Mouse (Mus musculus): ENCODE results near the gene Cpne1.
"Not testable (repeated sequence)": the region's sequence is repeated elsewhere in the genome, so short reads cannot be mapped to it uniquely, and the experiment has no call there.

The Cpne1 gene

GRCm38 (mm10) chr2:156111358-156112079 lies at the start of gene Cpne1, which contains the start of gene Rbm12:
Gene Cpne1, minus strand, starts transcription at chr2:156111965.
Gene Rbm12, minus strand, starts transcription at chr2:156111978.
- DNase-seq = peak; percentile 97

DNA sequence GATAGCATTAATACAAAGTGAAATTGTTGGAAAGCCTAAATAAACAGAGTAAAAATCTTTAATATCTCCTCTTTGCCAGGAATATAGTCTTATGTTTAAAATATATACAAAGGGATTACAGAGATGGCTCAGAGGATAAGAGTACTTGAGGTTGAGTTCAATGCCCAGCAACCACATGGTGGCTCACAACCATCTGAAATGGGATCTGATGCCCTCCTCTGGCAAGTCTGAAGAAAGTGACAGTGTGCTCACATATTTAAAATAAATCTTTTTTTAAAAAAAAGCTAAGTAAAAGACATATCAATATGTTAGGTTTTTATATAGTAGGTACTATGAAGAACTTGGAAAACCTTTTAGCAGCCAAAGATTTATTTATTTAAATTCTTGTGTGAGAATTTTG lies 39.8 kb upstream of the Cpne1 start:
- no peak for DNase-seq

GRCm38 (mm10) chr2:156147316-156147915 lies 35.7 kb upstream of the Cpne1 start:
- no peak for DNase-seq

- DNase-seq = no peak
Observed at GRCm38 (mm10) chr2:156146272-156146989, 34.7 kb upstream of the Cpne1 start.

DNA sequence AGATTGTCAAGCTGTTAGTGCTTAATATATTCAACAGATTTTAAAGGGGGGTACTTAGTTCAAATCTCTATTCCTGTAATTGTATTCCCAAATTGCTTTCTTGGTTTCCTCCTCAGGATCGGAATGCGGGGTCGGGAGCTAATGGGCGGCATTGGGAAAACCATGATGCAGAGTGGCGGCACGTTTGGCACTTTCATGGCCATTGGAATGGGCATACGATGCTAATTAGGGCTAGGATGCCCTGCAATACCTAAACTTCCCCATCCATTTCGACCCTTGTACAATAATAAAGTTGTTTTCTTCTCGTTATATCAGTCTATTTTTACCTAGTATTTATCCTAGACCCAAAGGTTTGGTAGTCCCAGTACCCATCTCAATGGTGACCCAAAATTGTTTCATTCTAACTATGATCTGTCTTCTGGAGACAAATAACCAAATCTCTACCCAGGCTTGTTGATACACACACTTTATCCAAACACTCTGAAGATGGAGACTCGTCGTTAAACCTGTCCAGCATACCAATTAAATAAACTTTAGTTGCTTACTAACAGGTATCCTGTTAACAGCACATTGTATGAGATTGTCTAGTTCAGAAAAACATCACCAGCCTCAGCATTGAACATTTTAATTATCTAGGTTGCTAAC lies 33.8 kb upstream of the Cpne1 start:
- DNase-seq = no peak

- DNase-seq = peak; percentile 94
Observed at GRCm38 (mm10) chr2:156143953-156144724, 32.4 kb upstream of the Cpne1 start, which contains the start of the genes Romo1 and Nfs1. Gene Romo1, plus strand, starts transcription at chr2:156144039. Gene Nfs1, minus strand, starts transcription at chr2:156144186.

DNA sequence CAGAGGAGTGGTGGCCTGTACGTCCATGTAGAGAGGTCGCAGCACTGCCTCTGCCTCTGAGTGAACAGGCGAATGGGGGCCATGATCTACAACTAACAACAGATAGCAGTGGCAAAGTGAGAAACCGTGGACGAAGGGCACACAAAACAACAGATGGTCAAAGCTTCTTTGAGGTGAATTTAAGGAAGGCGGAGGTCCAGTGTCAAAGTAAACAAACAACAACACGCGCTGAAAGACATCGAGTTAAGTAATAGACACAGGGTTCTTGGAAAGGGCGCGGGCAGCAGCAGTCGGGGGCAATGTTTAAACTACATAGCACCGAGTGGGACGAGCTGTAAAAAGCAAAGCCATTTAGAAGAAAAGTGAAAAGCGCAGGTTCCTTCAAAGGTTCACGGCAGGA lies 31.6 kb upstream of the Cpne1 start:
- DNase-seq = no peak

DNA sequence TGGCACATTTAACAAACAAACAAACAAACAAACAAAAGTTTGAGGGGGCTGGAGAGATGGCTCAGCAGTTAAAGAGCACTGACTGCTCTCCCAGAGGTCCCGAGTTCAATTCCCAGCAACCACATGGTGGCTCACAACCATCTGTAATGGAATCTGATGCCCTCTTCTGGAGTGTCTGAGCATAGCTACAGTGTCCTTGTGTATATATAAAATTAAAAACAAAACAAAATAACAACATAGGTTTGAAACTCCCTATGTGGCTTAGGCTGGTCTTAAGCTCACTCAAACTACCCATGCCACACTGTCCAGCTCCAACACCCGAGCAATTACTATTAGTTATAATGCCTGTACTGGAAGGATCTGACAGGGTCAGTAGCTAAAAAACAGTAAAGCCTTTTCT lies 31.1 kb upstream of the Cpne1 start:
- no peak for DNase-seq

GRCm38 (mm10) chr2:156135695-156136094 lies 23.9 kb upstream of the Cpne1 start:
- peak; percentile 12 for DNase-seq

DNA sequence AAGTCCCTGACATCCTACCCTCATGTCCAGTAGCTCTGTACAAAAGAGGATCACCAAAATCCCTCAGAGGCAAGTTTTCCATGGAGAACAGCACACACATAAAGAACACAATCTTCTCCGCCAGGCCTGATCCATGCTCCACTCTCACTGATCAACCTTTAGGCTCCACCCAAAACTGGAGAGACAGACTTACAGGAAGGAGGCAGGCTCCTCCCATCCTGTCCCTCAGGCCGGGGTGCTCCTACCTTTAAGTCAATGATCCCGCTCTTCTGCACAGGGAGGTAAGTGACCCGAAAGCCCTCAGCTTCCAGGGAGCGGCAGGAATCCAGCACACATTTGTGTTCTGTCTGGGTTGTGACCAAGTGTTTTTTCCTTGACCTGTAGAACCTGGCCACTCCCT lies 22.4 kb upstream of the Cpne1 start:
- DNase-seq = no peak

DNA sequence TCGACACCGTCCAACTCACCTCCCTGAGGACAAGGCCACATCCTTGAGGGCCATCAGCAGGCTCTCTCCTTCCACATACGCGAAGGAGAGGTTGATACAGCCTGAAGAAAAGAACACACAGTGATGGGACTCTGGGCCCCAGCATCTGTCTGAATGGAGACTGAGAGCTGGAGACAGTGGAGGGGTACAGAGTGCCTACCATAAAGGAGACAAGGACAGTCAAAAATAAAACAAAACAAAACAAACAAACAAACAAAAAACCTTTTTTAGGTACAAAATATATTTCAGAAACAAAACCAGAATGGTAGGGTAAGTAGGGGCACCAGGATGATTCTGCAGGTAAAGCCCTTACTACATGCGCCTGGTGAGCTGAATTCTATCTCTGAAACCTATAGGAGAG lies 15.2 kb upstream of the Cpne1 start, which contains the start of gene Gm28036:
Gm28036 (minus strand) TSS at position 101 of the 400 bp plus-strand sequence.
- no peak for DNase-seq

DNA sequence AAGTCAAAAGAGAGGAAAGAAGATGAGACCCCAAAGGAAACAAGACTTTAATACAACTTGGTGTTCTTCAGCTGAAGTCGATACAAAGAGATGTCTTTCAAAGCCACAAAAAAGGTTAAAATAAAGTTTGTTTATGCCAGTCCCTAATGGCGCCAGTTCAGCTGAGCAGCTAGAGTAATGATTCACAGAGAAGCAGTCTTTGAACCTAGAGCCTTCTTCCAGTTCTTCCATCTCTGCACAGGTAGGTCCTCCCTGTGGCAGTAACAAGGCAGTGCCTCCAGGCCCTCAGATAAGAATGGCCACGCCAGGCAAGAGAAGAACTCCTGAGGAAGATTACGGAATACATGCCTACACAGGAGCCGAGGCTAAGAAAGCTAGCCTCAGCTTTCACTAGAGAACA lies 12.0 kb upstream of the Cpne1 start:
- DNase-seq = no peak

DNA sequence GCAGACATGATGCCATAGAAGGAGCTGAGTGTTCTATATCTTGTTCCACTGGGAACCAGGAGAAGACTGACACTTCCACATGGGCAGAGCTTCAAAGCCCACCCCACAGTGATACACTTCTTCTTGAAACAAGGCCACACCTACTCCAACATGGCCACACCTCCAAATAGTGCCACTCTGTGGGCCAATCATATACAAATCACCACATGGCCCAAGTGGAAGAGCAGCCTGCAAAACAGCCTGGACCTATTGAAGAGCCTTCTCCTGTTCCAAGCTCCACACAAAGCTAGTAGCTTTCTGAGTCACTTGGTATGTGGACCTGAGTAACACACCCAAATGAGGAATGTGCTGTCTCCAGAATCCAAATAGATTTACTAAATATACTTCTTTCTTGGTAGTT lies 7.8 kb upstream of the Cpne1 start:
- DNase-seq = no peak

DNA sequence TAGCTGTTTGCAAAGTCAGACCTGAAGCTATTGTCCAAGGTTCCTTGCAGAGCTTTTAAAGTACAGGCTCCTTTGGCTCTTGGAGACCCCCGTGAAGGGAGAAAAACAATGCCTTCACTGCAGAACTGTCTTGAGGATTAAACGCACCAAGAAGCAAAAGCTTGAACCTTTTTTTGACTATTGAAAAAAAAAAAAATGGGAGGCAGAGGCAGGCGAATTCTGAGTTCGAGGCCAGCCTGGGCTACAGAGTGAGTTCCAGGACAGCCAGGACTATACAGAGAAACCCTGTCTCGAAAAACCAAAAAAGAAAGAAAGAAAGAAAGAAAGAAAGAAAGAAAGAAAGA lies 287 bp upstream of the Cpne1 start:
- not testable (repeated sequence) for DNase-seq

- DNase-seq = peak; percentile 42
Observed at GRCm38 (mm10) chr2:156110627-156111357, 973 bp downstream of the Cpne1 start.

- DNase-seq = no peak
Observed at GRCm38 (mm10) chr2:156091926-156092325, 19.8 kb downstream of the Cpne1 start.

DNA sequence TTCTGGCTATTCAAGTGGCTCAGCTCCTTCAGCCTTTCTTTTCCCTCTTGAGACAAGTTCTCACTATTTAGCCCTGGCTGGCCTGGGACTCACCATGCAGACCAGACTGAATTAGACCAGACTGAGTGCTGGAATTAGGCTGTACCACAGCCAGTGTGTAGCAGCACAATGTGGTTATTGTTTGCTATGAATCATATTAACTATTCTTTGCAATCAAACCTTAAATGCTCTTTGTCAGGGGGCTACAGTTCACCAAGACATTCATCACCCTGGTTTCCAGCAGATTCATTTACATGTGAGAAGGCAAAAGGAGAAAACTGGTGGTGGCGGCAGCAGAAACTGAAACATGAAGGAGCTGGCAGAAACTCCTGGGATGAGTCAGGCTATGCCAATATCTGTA lies 22.0 kb downstream of the Cpne1 start:
- DNase-seq = no peak

DNA sequence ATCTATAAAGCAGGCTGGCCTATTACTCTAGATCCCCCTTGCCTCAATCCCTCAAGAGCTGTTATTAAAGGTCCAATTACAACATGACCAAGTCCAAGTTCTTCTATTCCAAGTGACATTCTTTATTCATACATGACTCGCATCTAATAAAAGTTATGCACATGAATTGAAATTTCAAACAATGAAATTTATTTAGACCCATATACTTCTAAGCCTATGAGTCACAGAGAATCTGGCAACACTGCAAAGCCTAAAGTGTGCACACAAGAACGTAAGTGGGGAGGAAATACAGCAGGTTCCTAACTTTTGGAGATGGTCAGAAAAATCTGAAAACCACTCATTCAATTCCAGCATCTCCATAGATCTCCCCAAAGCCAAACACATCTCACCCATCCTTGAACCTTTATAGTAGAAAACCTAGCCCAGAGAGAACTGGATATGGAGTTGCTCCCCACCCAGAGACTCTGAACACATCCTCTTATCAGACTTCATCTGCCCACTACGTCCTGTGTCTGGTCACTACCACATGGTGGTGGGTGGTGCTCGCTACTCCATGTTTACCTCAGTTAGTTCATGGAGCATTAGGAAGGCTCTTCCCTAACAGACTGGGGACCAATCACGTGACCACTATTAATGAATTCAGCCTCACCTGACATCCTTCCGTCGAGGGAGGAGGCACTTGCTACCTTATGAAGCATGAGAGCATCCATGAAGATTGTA lies 24.2 kb downstream of the Cpne1 start:
- DNase-seq = no peak

- no peak for DNase-seq
Observed at GRCm38 (mm10) chr2:156084541-156084940, 27.2 kb downstream of the Cpne1 start.

GRCm38 (mm10) chr2:156080391-156080790 lies 31.4 kb downstream of the Cpne1 start:
- no peak for DNase-seq

DNA sequence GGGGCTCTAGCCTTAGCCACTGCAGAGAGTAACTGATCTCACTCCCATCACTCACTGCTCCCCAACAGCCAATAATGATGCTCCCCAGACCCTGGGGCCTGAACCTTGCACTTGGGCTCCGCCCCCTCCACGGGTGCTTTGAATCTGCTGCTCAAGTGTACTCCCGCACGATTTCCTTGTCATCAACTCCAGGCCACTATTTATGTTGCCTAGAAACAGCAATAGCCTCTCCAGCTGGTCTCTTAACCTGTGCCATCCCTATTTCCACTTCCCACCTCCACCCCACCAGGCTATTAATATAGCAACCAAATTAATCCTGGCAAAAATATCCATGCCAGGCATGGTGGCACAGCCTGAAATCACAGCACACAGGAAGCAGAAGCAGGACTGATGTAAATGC lies 32.1 kb downstream of the Cpne1 start:
- no peak for DNase-seq
